Mouse (Mus musculus) liver, postnatal 0 days (tissue): Measurements from ENCODE around the gene Fbxo21.

Experiments used
- CTCF ChIP-seq: sonication (generic); IDR thresholded peaks from 2 replicates; pipeline ENCODE4 v1.5.1; 2016; ENCODE audit warnings: antibody characterized with exemption, low read depth
- EP300 ChIP-seq: IDR thresholded peaks from 2 replicates; pipeline ENCODE4 v1.6.1; 2016; ENCODE audit warnings: antibody characterized with exemption, low read depth, mild to moderate bottlenecking

DNA sequence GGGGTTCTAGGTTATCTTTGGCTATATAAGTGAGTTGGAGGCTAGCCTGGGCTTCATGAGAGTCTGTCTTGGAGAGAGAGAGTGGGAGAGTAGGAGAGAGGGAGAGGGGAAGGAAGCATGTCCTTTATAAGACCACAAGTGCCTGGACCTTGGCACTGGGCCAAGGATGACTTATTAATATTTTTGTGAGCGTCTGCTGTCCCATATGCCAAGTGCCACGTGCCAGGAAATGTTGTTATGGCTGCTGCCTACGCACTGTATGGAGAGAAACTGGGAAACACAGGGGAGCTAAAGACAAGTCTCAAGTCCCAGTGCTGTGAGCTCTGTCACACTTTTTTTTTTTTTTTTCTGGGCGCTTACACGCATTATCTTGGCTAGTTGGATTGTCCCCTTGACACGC, 66.1 kb downstream of the Fbxo21 start:
- TF ChIP-seq CTCF (no peak), EP300 (no peak)
